In the genomic region with DNA sequence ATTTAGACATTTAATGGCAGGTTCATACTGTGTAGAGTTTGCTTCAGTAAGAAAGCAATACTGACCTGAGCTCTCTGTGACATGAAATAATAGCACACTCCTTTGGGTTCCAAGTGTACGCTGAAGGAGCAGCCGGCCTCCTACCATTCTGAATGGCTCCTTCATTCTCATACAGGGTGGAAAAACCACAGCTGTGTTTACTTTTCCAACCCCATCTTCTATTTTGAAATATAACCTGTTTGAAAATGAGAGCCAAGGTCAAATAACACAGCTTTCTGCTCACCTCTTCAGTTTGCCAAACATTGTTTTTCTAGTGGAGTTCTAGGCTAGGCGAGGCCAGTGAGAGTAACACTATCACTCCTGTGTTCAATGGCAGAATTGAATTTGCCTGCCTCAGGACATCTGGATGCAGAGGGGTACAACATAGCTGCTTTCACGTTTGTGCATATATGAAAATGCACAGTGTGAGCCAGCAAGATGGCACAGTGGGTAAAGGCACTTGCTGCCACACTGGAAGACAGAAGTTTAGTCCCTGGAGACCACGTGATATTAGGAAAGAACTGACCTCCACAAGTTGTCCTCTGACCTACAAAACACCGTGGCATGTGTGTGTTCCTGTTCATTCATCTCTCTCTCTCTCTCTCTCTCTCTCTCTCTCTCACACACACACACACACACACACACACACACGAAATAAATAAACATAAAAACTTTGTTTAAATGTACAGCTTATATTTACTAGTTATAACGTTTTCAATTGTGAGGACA, we compare ENCODE assay signal across 15 mouse cellular contexts.
DNase-seq lines count a peak whose midpoint lies in the region; ATAC-seq and TF ChIP-seq lines count a peak whose summit lies in the region.
"Had no signal": no experiment of that assay in that cellular context is flagged by ENCODE, and none has a peak within 500 bp of the region (broad histone marks: within the 10 kb centered on the region; RNA-seq: fewer than 3 reads in every experiment).

No protein-coding gene starts in this region.

- H3K36me3 ChIP-seq in kidney, postnatal 0 days (ENCODE audit: insufficient read depth, low read length) = no peaks in the 10 kb centered on the region
- H3K36me3 ChIP-seq in embryonic facial prominence, embryonic 12.5 days = no peaks in the 10 kb centered on the region
- H3K36me3 ChIP-seq: neural tube, embryonic 12.5 days had no signal

- no peak overlapping the region for H3K9ac ChIP-seq in kidney, postnatal 0 days (ENCODE audit: low read depth, low read length)
- no peak overlapping the region for H3K9ac ChIP-seq in embryonic facial prominence, embryonic 12.5 days
- H3K9ac ChIP-seq: forebrain, embryonic 13.5 days; neural tube, embryonic 12.5 days had no signal

- H3K4me3 ChIP-seq in kidney, postnatal 0 days (replicated peaks; ENCODE audit: low read depth, low read length) = no peak overlapping the region
- no peak overlapping the region for H3K4me3 ChIP-seq in embryonic facial prominence, embryonic 12.5 days
- H3K4me3 ChIP-seq: forebrain, embryonic 13.5 days; neural tube, embryonic 12.5 days had no signal

- H3K27ac ChIP-seq in kidney, postnatal 0 days = no peak overlapping the region
- no peak overlapping the region for H3K27ac ChIP-seq in embryonic facial prominence, embryonic 12.5 days
- H3K27ac ChIP-seq: forebrain, embryonic 13.5 days; neural tube, embryonic 12.5 days had no signal

- H3K9me3 ChIP-seq in kidney, postnatal 0 days (replicated peaks; ENCODE audit: low read length) = no peaks in the 10 kb centered on the region
- H3K9me3 ChIP-seq in embryonic facial prominence, embryonic 12.5 days = no peaks in the 10 kb centered on the region
- H3K9me3 ChIP-seq: forebrain, embryonic 13.5 days; neural tube, embryonic 12.5 days had no signal

- no peaks in the 10 kb centered on the region for H3K27me3 ChIP-seq in kidney, postnatal 0 days (ENCODE audit: insufficient read depth, low read length)
- H3K27me3 ChIP-seq in embryonic facial prominence, embryonic 12.5 days = no peaks in the 10 kb centered on the region
- H3K27me3 ChIP-seq: forebrain, embryonic 13.5 days; neural tube, embryonic 12.5 days had no signal

- peak; percentile 17 for DNase-seq in adrenal gland, postnatal 10 days
- DNase-seq in adrenal gland, postnatal 14 days = no peak
- peak; percentile 29 for DNase-seq in kidney, postnatal 0 days (ENCODE audit: low spot score)
- no peak for DNase-seq in kidney, postnatal 36 days
- peak; percentile 35 for DNase-seq in lung, postnatal 25 days (ENCODE audit: low spot score)
- DNase-seq in left cerebral cortex, adult 9 months (ENCODE audit: low spot score in 2 of 2) = no peak
- DNase-seq in testis, postnatal 14 days (ENCODE audit: low spot score) = no peak
- DNase-seq: adrenal gland, adult 8-10 months; cerebellum, adult 9-11 months; kidney, postnatal 25 days; right cerebral cortex, postnatal 25 days; thymus, adult 2 months had no signal

- no peaks in the 10 kb centered on the region for H3K4me1 ChIP-seq in kidney, postnatal 0 days (replicated peaks; ENCODE audit: insufficient read depth, low read length)
- 0 out of 2 replicates have a peak, but pooled peaks cover 3% of the 10 kb centered on the region for H3K4me1 ChIP-seq in embryonic facial prominence, embryonic 12.5 days

- no peak overlapping the region for H3K4me2 ChIP-seq in kidney, postnatal 0 days (ENCODE audit: low read length)
- no peak overlapping the region for H3K4me2 ChIP-seq in embryonic facial prominence, embryonic 12.5 days (replicated peaks)
- H3K4me2 ChIP-seq: forebrain, embryonic 13.5 days; neural tube, embryonic 12.5 days had no signal

- ATAC-seq in kidney, postnatal 0 days (replicated peaks; ENCODE audit: low FRiP score, low read depth) = no peak
- ATAC-seq in embryonic facial prominence, embryonic 12.5 days (ENCODE audit: insufficient number of reproducible peaks, insufficient read depth, low FRiP score, low TSS enrichment) = peak; percentile 35; the same call in 1 of the 2 replicates
- ATAC-seq: forebrain, embryonic 13.5 days had no signal

- no peak for TF ChIP-seq CTCF in kidney, postnatal 0 days (IDR thresholded peaks at IDR 0.05; ENCODE audit: low read depth)

- WGBS in kidney, postnatal 0 days = 45% methylated on average over 8 of the region's 8 CpGs
- WGBS in embryonic facial prominence, embryonic 12.5 days = 52% methylated on average over 8 of the region's 8 CpGs

Comparison
In these comparisons a context has a peak if more than half of its experiments do, and no peak if none do; other contexts are left out.
1. DNase-seq: peak in adrenal gland, postnatal 10 days (single experiment), kidney, postnatal 0 days (single experiment) and lung, postnatal 25 days (single experiment); none in adrenal gland, postnatal 14 days (single experiment), kidney, postnatal 36 days (0 of 2), left cerebral cortex, adult 9 months (0 of 2) and testis, postnatal 14 days (single experiment).